Comparison of ENCODE assay signal across 13 mouse cellular contexts in genomic region chr2:169008333-169008732, GRCm38 (mm10). TPM values are rescaled to one million over a fixed set of nuclear protein-coding genes. Genes with fewer than 3 reads are reported as not detected.
DNase-seq lines count a peak whose midpoint lies in the region; ATAC-seq and TF ChIP-seq lines count a peak whose summit lies in the region.
"Had no signal": no experiment of that assay in that cellular context is flagged by ENCODE, and none has a peak within 500 bp of the region (broad histone marks: within the 10 kb centered on the region; RNA-seq: fewer than 3 reads in every experiment).

No protein-coding gene starts in this region.

- peak overlapping the region; percentile 65 for H3K4me3 ChIP-seq in gastrocnemius, adult 2 months
- no peak overlapping the region; the same call in none of the 2 replicates for H3K4me3 ChIP-seq in kidney, embryonic 16.5 days (ENCODE audit: low read length)
- no peak overlapping the region for H3K4me3 ChIP-seq in stomach, embryonic 16.5 days (replicated peaks; ENCODE audit: low read length)
- H3K4me3 ChIP-seq in stomach, postnatal 0 days (ENCODE audit: low read depth, low read length), result no peak overlapping the region
- no peak overlapping the region for H3K4me3 ChIP-seq in neural tube, embryonic 15.5 days (replicated peaks)
- H3K4me3 ChIP-seq: erythroblast, embryonic 14.5 days; layer of hippocampus, adult 2 months had no signal

- H3K36me3 ChIP-seq in kidney, embryonic 16.5 days (ENCODE audit: insufficient read depth, low read length), result no peaks in the 10 kb centered on the region
- H3K36me3 ChIP-seq in stomach, embryonic 16.5 days (ENCODE audit: control insufficient read depth, insufficient read depth, low read length), result no peaks in the 10 kb centered on the region
- no peaks in the 10 kb centered on the region for H3K36me3 ChIP-seq in stomach, postnatal 0 days (ENCODE audit: control insufficient read depth, insufficient read depth, low read length)
- no peaks in the 10 kb centered on the region for H3K36me3 ChIP-seq in neural tube, embryonic 15.5 days

- H3K4me1 ChIP-seq in kidney, embryonic 16.5 days (ENCODE audit: insufficient read depth, low read length), result peaks cover 40% of the 10 kb centered on the region
- no peaks in the 10 kb centered on the region for H3K4me1 ChIP-seq in stomach, embryonic 16.5 days (ENCODE audit: control insufficient read depth, insufficient read depth, low read length)
- H3K4me1 ChIP-seq in stomach, postnatal 0 days (replicated peaks; ENCODE audit: control insufficient read depth, insufficient read depth), result no peaks in the 10 kb centered on the region
- peaks cover 35% of the 10 kb centered on the region for H3K4me1 ChIP-seq in neural tube, embryonic 15.5 days

- WGBS in kidney, embryonic 16.5 days, result 13% methylated on average over 9 of the region's 9 CpGs
- WGBS in stomach, embryonic 16.5 days, result 53% methylated on average over 9 of the region's 9 CpGs
- 47% methylated on average over 9 of the region's 9 CpGs for WGBS in stomach, postnatal 0 days
- WGBS in neural tube, embryonic 15.5 days, result 17% methylated on average over 9 of the region's 9 CpGs

- intact Hi-C loops in gastrocnemius, adult 2 months (cut with DNase I), result no loop called here

- peak overlapping the region; percentile 75 for H3K27ac ChIP-seq in gastrocnemius, adult 2 months
- H3K27ac ChIP-seq in kidney, embryonic 16.5 days (ENCODE audit: low read length), result peak overlapping the region; percentile 79
- no peak overlapping the region for H3K27ac ChIP-seq in stomach, embryonic 16.5 days (ENCODE audit: low read length)
- H3K27ac ChIP-seq in stomach, postnatal 0 days (replicated peaks), result no peak overlapping the region
- peak overlapping the region; percentile 51; the same call in 1 of the 2 replicates for H3K27ac ChIP-seq in neural tube, embryonic 15.5 days (replicated peaks)
- H3K27ac ChIP-seq: layer of hippocampus, adult 2 months had no signal

- H3K27me3 ChIP-seq in kidney, embryonic 16.5 days (ENCODE audit: insufficient read depth, low read length), result no peaks in the 10 kb centered on the region
- H3K27me3 ChIP-seq in stomach, embryonic 16.5 days (ENCODE audit: control insufficient read depth, insufficient read depth, low read length), result no peaks in the 10 kb centered on the region
- no peaks in the 10 kb centered on the region for H3K27me3 ChIP-seq in stomach, postnatal 0 days (ENCODE audit: control insufficient read depth, insufficient read depth, low read length)
- H3K27me3 ChIP-seq in neural tube, embryonic 15.5 days (replicated peaks), result no peaks in the 10 kb centered on the region

- TF ChIP-seq EP300 in stomach, postnatal 0 days (optimal IDR thresholded peaks at IDR 0.05), result no peak

- H3K9ac ChIP-seq in kidney, embryonic 16.5 days (replicated peaks; ENCODE audit: low read length), result no peak overlapping the region
- no peak overlapping the region for H3K9ac ChIP-seq in stomach, embryonic 16.5 days (ENCODE audit: low read length)
- no peak overlapping the region for H3K9ac ChIP-seq in stomach, postnatal 0 days (ENCODE audit: low read length)
- H3K9ac ChIP-seq in neural tube, embryonic 15.5 days (replicated peaks), result no peak overlapping the region

- no peaks in the 10 kb centered on the region for H3K9me3 ChIP-seq in kidney, embryonic 16.5 days (ENCODE audit: low read length)
- H3K9me3 ChIP-seq in stomach, embryonic 16.5 days (replicated peaks; ENCODE audit: control insufficient read depth, low read length), result no peaks in the 10 kb centered on the region
- H3K9me3 ChIP-seq in stomach, postnatal 0 days (ENCODE audit: control insufficient read depth, low read length), result no peaks in the 10 kb centered on the region
- no peaks in the 10 kb centered on the region for H3K9me3 ChIP-seq in neural tube, embryonic 15.5 days (replicated peaks)

- no peak for TF ChIP-seq CTCF in gastrocnemius, adult 2 months (IDR thresholded peaks at IDR 0.05)
- no peak for TF ChIP-seq CTCF in stomach, postnatal 0 days (IDR thresholded peaks at IDR 0.05; ENCODE audit: low read depth)

- peak overlapping the region; percentile 38 for H3K4me2 ChIP-seq in kidney, embryonic 16.5 days (replicated peaks; ENCODE audit: low read depth, low read length)
- H3K4me2 ChIP-seq in stomach, embryonic 16.5 days (ENCODE audit: low read depth, low read length), result peak overlapping the region; percentile 3; the same call in 1 of the 2 replicates
- no peak overlapping the region for H3K4me2 ChIP-seq in stomach, postnatal 0 days (replicated peaks; ENCODE audit: low read depth)
- peak overlapping the region; percentile 35 for H3K4me2 ChIP-seq in neural tube, embryonic 15.5 days

- DNase-seq in gastrocnemius, adult 2 months, result no peak
- no peak for DNase-seq in gastrocnemius, adult 8-10 months (ENCODE audit: low spot score in 2 of 2)
- no peak for DNase-seq in kidney, adult 18-20 months
- no peak for DNase-seq in stomach, postnatal 0 days (ENCODE audit: low spot score)
- DNase-seq in thymus, postnatal 14 days, result no peak
- DNase-seq: cerebellum, postnatal 10 days; right cerebral cortex, postnatal 4 days; thymus, adult 2 months had no signal

- ATAC-seq in kidney, embryonic 16.5 days (ENCODE audit: low FRiP score, low TSS enrichment), result no peak
- ATAC-seq in stomach, embryonic 16.5 days (ENCODE audit: insufficient read depth, low FRiP score), result no peak
- no peak for ATAC-seq in stomach, postnatal 0 days (ENCODE audit: low FRiP score, low TSS enrichment)
- ATAC-seq in neural tube, embryonic 15.5 days (ENCODE audit: low FRiP score), result no peak

RNA-seq across cellular contexts. Expression of gene Zfp64, which starts 52.9 kb away (rescaled TPM):
- 1 to 10 TPM; 7.6 to 8.4 TPM for total RNA-seq in gastrocnemius, adult 2 months (2021)
- total RNA-seq in gastrocnemius, adult 8-10 months (2022), result 10 to 100 TPM in 1 of 4 experiments, 1 to 10 TPM in 3; 6.8 to 10.1 (median 7.4) TPM
- 30.1 and 33.0 TPM in 2 replicates for polyA plus RNA-seq in kidney, embryonic 16.5 days (2015; fragmentation: Nextera tagmentation; extraction: Ambion mirVana)
- 35.6 and 37.9 TPM in 2 replicates for polyA plus RNA-seq in stomach, embryonic 16.5 days (2015; fragmentation: Nextera tagmentation; extraction: Ambion mirVana)
- polyA plus RNA-seq in stomach, postnatal 0 days (2015; fragmentation: Nextera tagmentation; extraction: Ambion mirVana), result 28.0 and 29.8 TPM in 2 replicates
- 24.1 and 28.4 TPM in 2 replicates for polyA plus RNA-seq in neural tube, embryonic 15.5 days (2015; fragmentation: Nextera tagmentation; extraction: Ambion mirVana)

Comparison
In these comparisons a context has a peak if more than half of its experiments do, and no peak if none do; other contexts are left out.
1. H3K27ac ChIP-seq: peak in gastrocnemius, adult 2 months (single experiment), kidney, embryonic 16.5 days (single experiment) and neural tube, embryonic 15.5 days (single experiment); none in stomach, embryonic 16.5 days (single experiment) and stomach, postnatal 0 days (single experiment).